Mouse (Mus musculus) CH12.LX (cell line): ENCODE results near the gene Stx1a. TPM values are rescaled to one million over a fixed set of nuclear protein-coding genes. Genes with fewer than 3 reads are reported as not detected.

Experiments used
- DNase-seq: peaks from one replicate; pipeline ENCODE4 v3.0.0-alpha.2; 2013; ENCODE audit errors: extremely low read depth
- H3K27ac ChIP-seq: 2 replicates; pipeline ENCODE4 v1.5.1; 2012; ENCODE audit warnings: low read depth, mild to moderate bottlenecking, control low read depth, moderate library complexity; ENCODE audit not compliant: insufficient read depth
- H3K27me3 ChIP-seq: replicated peaks from 2 replicates; pipeline ENCODE3; 2012; ENCODE audit warnings: inconsistent platforms
- H3K36me3 ChIP-seq, 2 experiments: replicated peaks in 1 of 2; 2 replicates each; pipeline versions ENCODE3 to v1.6.1; 2012; ENCODE audit warnings: inconsistent platforms in 1 of 2, low read length in 1 of 2, mild to moderate bottlenecking in 1 of 2, mixed read lengths in 1 of 2, moderate library complexity in 1 of 2; ENCODE audit not compliant: control insufficient read depth in 1 of 2, insufficient read depth in 1 of 2
- H3K4me1 ChIP-seq, 2 experiments: 2 replicates each; pipeline ENCODE4 v1.6.1; 2012; ENCODE audit warnings: inconsistent platforms in 1 of 2, moderate library complexity in 1 of 2; ENCODE audit not compliant: insufficient read depth in 2 of 2, control insufficient read depth in 1 of 2
- H3K4me2 ChIP-seq: 2 replicates; pipeline ENCODE4 v1.6.1; 2012; ENCODE audit warnings: low read depth, mild to moderate bottlenecking, control low read depth; ENCODE audit not compliant: poor library complexity, insufficient read depth, severe bottlenecking
- H3K4me3 ChIP-seq, 3 experiments: fragments of 150-350 bp in 1 of 3; sonication (generic) in 1 of 3; replicated peaks in 1 of 3; 2 replicates each; pipeline versions ENCODE3 to v1.5.1; 2011 to 2012; ENCODE audit warnings: low read depth in 2 of 3, low read length in 2 of 3, mild to moderate bottlenecking in 2 of 3, moderate library complexity in 2 of 3, control low read depth in 1 of 3, improper control_type of control experiment in 1 of 3, inconsistent platforms in 1 of 3, mixed read lengths in 1 of 3; ENCODE audit not compliant: poor library complexity in 1 of 3
- H3K79me2 ChIP-seq: replicated peaks from 2 replicates; pipeline ENCODE4 v1.6.1; 2012; ENCODE audit warnings: mild to moderate bottlenecking, moderate library complexity; ENCODE audit not compliant: control insufficient read depth, poor library complexity, insufficient read depth, severe bottlenecking; ENCODE audit errors: extremely low read depth
- H3K9ac ChIP-seq: 2 replicates; pipeline ENCODE4 v1.6.1; 2012; ENCODE audit warnings: low read depth, mild to moderate bottlenecking, control low read depth, moderate library complexity; ENCODE audit not compliant: insufficient read depth
- H3K9me3 ChIP-seq: replicated peaks from 2 replicates; pipeline ENCODE3; 2012; ENCODE audit warnings: low read length, inconsistent platforms, mixed read lengths
- BHLHE40 ChIP-seq: IDR thresholded peaks from 2 replicates; pipeline ENCODE4 v1.6.1; 2011; ENCODE audit warnings: mild to moderate bottlenecking, low read depth, low read length, improper control_type of control experiment
- CHD1 ChIP-seq: IDR thresholded peaks from 2 replicates; pipeline ENCODE4 v1.6.1; 2012; ENCODE audit warnings: low read depth, low read length, improper control_type of control experiment, inconsistent platforms
- CHD2 ChIP-seq: IDR thresholded peaks from 2 replicates; pipeline ENCODE4 v1.6.1; 2011; ENCODE audit warnings: low read length, improper control_type of control experiment
- CTCF ChIP-seq, 2 experiments: IDR thresholded peaks in 1 of 2; conservative IDR thresholded peaks in 1 of 2; 2 replicates each; pipeline ENCODE4 v1.5.1; 2011 to 2012; ENCODE audit warnings: low read depth in 2 of 2, low read length in 2 of 2, improper control_type of control experiment in 1 of 2, inconsistent platforms in 1 of 2, mild to moderate bottlenecking in 1 of 2, moderate library complexity in 1 of 2
- ELF1 ChIP-seq: IDR thresholded peaks from 2 replicates; pipeline ENCODE4 v1.6.1; 2014; ENCODE audit warnings: low read depth, mild to moderate bottlenecking, inconsistent platforms, low read length, improper control_type of control experiment
- EP300 ChIP-seq: IDR thresholded peaks from 2 replicates; pipeline ENCODE4 v1.6.1; 2011; ENCODE audit warnings: low read length, improper control_type of control experiment
- HCFC1 ChIP-seq: IDR thresholded peaks from 2 replicates; pipeline ENCODE4 v1.6.1; 2012; ENCODE audit warnings: low read depth, mild to moderate bottlenecking, inconsistent platforms, low read length, improper control_type of control experiment
- IRF4 ChIP-seq: IDR thresholded peaks from 2 replicates; pipeline ENCODE4 v1.6.1; 2014; ENCODE audit warnings: low read depth, mild to moderate bottlenecking, inconsistent platforms, low read length, improper control_type of control experiment
- KAT2A ChIP-seq: IDR thresholded peaks from 2 replicates; pipeline ENCODE4 v1.6.1; 2012; ENCODE audit warnings: low read length, improper control_type of control experiment, inconsistent platforms; ENCODE audit not compliant: insufficient replicate concordance
- MAFK ChIP-seq: IDR thresholded peaks from 2 replicates; pipeline ENCODE4 v1.6.1; 2011; ENCODE audit warnings: low read length, improper control_type of control experiment; ENCODE audit not compliant: insufficient replicate concordance
- MAX ChIP-seq: IDR thresholded peaks from 2 replicates; pipeline ENCODE4 v1.6.1; 2011; ENCODE audit warnings: low read length, improper control_type of control experiment
- MAZ ChIP-seq: IDR thresholded peaks from 2 replicates; pipeline ENCODE4 v1.6.1; 2012; ENCODE audit warnings: low read depth, mild to moderate bottlenecking, inconsistent platforms, low read length, improper control_type of control experiment, moderate library complexity
- MEF2A ChIP-seq: IDR thresholded peaks from 2 replicates; pipeline ENCODE4 v1.6.1; 2014; ENCODE audit warnings: low read depth, mild to moderate bottlenecking, inconsistent platforms, low read length, improper control_type of control experiment, borderline replicate concordance
- MXI1 ChIP-seq: IDR thresholded peaks from 2 replicates; pipeline ENCODE4 v1.6.1; 2011; ENCODE audit warnings: mild to moderate bottlenecking, low read depth, low read length, improper control_type of control experiment
- MYC ChIP-seq: IDR thresholded peaks from 2 replicates; pipeline ENCODE4 v1.6.1; 2011; ENCODE audit warnings: low read depth, mild to moderate bottlenecking, improper control_type of control experiment, low read length
- NRF1 ChIP-seq: IDR thresholded peaks from 2 replicates; pipeline ENCODE4 v1.6.1; 2014; ENCODE audit warnings: low read depth, mild to moderate bottlenecking, inconsistent platforms, low read length, improper control_type of control experiment, moderate library complexity
- POLR2A ChIP-seq: IDR thresholded peaks from 2 replicates; pipeline ENCODE4 v1.6.1; 2011; ENCODE audit warnings: low read depth, mild to moderate bottlenecking, improper control_type of control experiment, low read length
- POLR2AphosphoS2 ChIP-seq: IDR thresholded peaks from 2 replicates; pipeline ENCODE4 v1.6.1; 2011; ENCODE audit warnings: low read depth, low read length, improper control_type of control experiment
- RAD21 ChIP-seq: IDR thresholded peaks from 2 replicates; pipeline ENCODE4 v1.6.1; 2011; ENCODE audit warnings: low read depth, mild to moderate bottlenecking, low read length, improper control_type of control experiment, moderate library complexity
- RCOR1 ChIP-seq: conservative IDR thresholded peaks from 2 replicates; pipeline ENCODE4 v1.6.1; 2012; ENCODE audit warnings: low read depth, mild to moderate bottlenecking, inconsistent platforms, low read length, improper control_type of control experiment
- SIN3A ChIP-seq: IDR thresholded peaks from 2 replicates; pipeline ENCODE4 v1.6.1; 2012; ENCODE audit warnings: low read length, improper control_type of control experiment, inconsistent platforms
- SMC3 ChIP-seq: IDR thresholded peaks from 2 replicates; pipeline ENCODE4 v1.6.1; 2011; ENCODE audit warnings: low read depth, low read length, improper control_type of control experiment
- TBP ChIP-seq: conservative IDR thresholded peaks from 2 replicates; pipeline ENCODE4 v1.6.1; 2011; ENCODE audit warnings: low read depth, low read length, improper control_type of control experiment
- TCF12 ChIP-seq: IDR thresholded peaks from 2 replicates; pipeline ENCODE4 v1.6.1; 2014; ENCODE audit warnings: low read depth, mild to moderate bottlenecking, inconsistent platforms, low read length, improper control_type of control experiment
- UBTF ChIP-seq: IDR thresholded peaks from 2 replicates; pipeline ENCODE4 v1.6.1; 2012; ENCODE audit warnings: low read depth, mild to moderate bottlenecking, inconsistent platforms, low read length, improper control_type of control experiment, moderate library complexity
- ZKSCAN1 ChIP-seq: IDR thresholded peaks from 2 replicates; pipeline ENCODE4 v1.6.1; 2012; ENCODE audit warnings: low read depth, inconsistent platforms, low read length, improper control_type of control experiment, borderline replicate concordance
- ZNF384 ChIP-seq: IDR thresholded peaks from 2 replicates; pipeline ENCODE4 v1.6.1; 2012; ENCODE audit warnings: low read depth, low read length, improper control_type of control experiment, inconsistent platforms
- dilution Hi-C: fragments of 300-500 bp; cut with MboI; formaldehyde crosslinking; loops from 2 replicates; pipeline ENCODE4 v1.14.3; 2020; ENCODE audit warnings: low sequenced_read_pairs; ENCODE audit not compliant: extremely low pct_unique_long_range_greater_than_20kb, extremely low pct_ligation_motif_present
- in situ Hi-C: fragments of 300-500 bp; cut with MboI; formaldehyde crosslinking; loops from 3 replicates; pipeline ENCODE4 v1.14.3; 2019; ENCODE audit warnings: low sequenced_read_pairs, low pct_ligation_motif_present, low pct_unique_long_range_greater_than_20kb, mixed read lengths
- polyA plus RNA-seq: library from polyadenylated mRNA; unstranded; fragments of >175 nt; gene quantifications from 2 replicates; pipeline ENCODE4 v1.2.1, GENCODE M21; 2012; ENCODE audit warnings: low read depth; ENCODE audit not compliant: insufficient read length
- total RNA-seq, 2 experiments: library from RNA; depleted of rRNA; stranded (reverse); fragments of 300-350 nt in 1 of 2; fragments of >200 nt in 1 of 2; gene quantifications; 2 replicates each; pipeline ENCODE4 v1.2.3; 2012 to 2014

Stx1a gene
- total and polyA plus RNA-seq, 3 experiments: 1.1 to 3.0 (median 2.0) TPM

DNA sequence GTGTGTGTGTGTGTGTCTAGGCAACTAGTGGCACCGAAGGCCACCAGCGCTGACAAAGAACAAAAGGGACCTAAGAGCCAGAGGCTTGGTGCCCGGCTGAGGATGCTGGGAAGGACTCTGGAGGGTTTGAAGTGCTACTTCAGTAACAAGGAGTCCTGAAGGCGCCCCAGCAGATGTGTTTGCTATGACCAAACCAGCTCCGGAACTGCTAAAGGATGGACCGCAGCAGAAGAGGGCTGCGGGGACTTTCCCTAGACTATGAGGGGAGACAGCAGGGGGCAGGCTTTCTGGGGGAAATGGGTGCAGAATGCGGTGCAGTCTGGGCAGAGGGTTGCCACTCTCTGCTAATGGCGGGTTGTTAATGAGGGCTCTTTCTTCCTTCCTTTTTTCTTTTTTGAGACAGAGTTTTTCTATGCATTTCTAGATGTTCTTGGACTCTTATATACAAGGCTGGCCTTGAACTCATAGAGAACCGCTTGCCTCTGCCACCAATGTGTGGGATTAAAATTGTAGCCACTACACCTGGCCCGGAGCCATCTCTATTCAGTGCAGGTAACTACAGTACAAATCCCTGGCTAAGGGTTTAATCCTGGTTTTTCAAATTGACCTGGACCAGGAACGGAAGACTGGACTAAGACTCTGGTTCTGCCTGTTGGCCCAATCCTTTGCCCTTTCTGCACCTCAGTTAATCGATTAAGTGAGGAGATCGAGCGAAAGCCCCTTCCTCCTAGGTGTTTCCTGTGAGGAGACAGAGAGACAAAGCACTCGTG lies 15.3 kb upstream of the Stx1a start:
- H3K4me1 ChIP-seq: peaks cover 10 to 30% of the 10 kb centered on the region in 2 experiments
- no peak for TF ChIP-seq ZNF384
- 0 out of 2 replicates have a peak, but pooled peaks have one; percentile 28 for TF ChIP-seq BHLHE40
- TF ChIP-seq CTCF (conservative IDR thresholded peaks at IDR 0.05 in 1 of 2, IDR thresholded peaks at IDR 0.05 in 1 of 2; ENCODE audit: low read depth in 2 of 2, low read length in 2 of 2): peak in 1 of 2 experiments; percentile 53; a peak in 2 of 4 replicates
- TF ChIP-seq IRF4: 0 out of 2 replicates have a peak, but pooled peaks have one; percentile 15
- TF ChIP-seq TCF12: 0 out of 2 replicates have a peak, but pooled peaks have one; percentile 47
- TF ChIP-seq ELF1: peak; percentile 43; the same call in 1 of the 2 replicates
- 0 out of 2 replicates have a peak, but pooled peaks have one; percentile 24 for TF ChIP-seq MEF2A
- TF ChIP-seq RAD21: no peak
- no peak for TF ChIP-seq POLR2A
- TF ChIP-seq CHD2: no peak
- no peak for TF ChIP-seq UBTF
- no peak for TF ChIP-seq MXI1
- TF ChIP-seq, all 38 proteins: peak for 6
- H3K27ac ChIP-seq: peak overlapping the region; percentile 71
- DNase-seq: peak; percentile 64
- dilution Hi-C loops: no loop called here
- peaks cover 2 to 18% of the 10 kb centered on the region in 2 experiments for H3K36me3 ChIP-seq
- peak overlapping the region; percentile 84 for H3K4me2 ChIP-seq
- in situ Hi-C loops: no loop called here
- H3K9me3 ChIP-seq: no peaks in the 10 kb centered on the region
- no peaks in the 10 kb centered on the region; the same call in 1 of the 2 replicates for H3K79me2 ChIP-seq
- H3K27me3 ChIP-seq: peaks cover 27% of the 10 kb centered on the region
- peak overlapping the region; percentile 50 to 65 (median 57) for H3K4me3 ChIP-seq
- H3K9ac ChIP-seq: peak overlapping the region; percentile 74

DNA sequence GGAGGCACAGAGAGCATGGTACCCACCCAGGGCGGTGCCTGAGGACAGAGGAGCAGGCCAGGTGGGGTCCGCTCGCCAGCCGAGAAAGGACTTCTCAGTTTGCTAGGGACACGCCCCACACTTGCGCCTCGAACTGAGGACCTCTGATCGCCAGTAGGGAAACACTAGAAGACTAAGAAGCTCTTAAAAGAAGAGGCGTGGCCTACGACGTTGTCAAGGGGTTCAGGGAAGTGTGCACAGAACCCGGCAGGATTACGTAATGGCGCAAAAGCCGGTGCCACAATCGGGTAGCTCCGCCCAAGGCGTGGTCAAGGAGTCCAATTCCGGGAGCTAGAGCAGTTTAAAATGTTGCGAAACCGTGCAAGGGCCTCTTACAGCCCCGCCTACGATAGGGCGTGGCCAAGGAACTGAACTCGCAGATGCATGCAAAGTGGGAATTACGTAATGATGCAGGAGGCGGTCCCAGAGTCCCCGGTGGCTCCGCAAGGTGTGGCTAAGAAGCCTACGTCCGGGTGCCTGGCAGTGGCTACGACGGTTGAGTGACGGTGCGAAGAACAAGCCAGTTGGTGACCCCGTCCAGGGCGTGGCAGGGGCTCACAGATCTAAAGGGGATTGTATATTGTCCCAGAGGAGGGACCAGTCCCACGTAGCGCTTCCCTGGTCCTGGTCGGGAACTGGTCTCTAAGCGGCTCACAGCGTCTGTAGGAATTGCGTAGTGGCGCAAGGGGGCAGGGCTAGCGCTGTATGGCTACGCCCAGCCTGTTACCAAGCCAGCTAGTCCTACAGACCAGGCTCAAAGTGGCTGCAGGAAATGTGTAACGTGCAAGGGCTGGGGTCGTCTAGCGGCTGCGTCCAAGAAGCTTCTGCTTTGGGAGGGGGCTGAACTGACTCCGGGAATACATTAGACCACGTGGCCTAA lies 14.4 kb upstream of the Stx1a start, which contains the start of gene Abhd11:
TSS of gene Abhd11 (plus strand) at position 482 of the 919 bp plus-strand sequence.
- H3K4me2 ChIP-seq: peak within 1 kb of the TSS; percentile 84
- DNase-seq: peak; percentile 100
- H3K9me3 ChIP-seq: no peaks in the 10 kb centered on the region
- dilution Hi-C loops (no loop called here), in situ Hi-C loops (no loop called here)
- no peaks in the 10 kb centered on the region; the same call in 1 of the 2 replicates for H3K79me2 ChIP-seq
- H3K27ac ChIP-seq: peak within 1 kb of the TSS; percentile 86
- peaks cover 10 to 31% of the 10 kb centered on the region in 2 experiments for H3K4me1 ChIP-seq
- peaks cover 24% of the 10 kb centered on the region for H3K27me3 ChIP-seq
- peaks cover 2 to 18% of the 10 kb centered on the region in 2 experiments for H3K36me3 ChIP-seq
- H3K4me3 ChIP-seq: peak within 1 kb of the TSS; percentile 66 to 73 (median 67)
- H3K9ac ChIP-seq: peak within 1 kb of the TSS; percentile 82
- TF ChIP-seq HCFC1 (peak; percentile 63), SIN3A (peak; percentile 54), RCOR1 (no peak), CHD1 (no peak), MAFK (no peak), MAZ (0 out of 2 replicates have a peak, but pooled peaks have one; percentile 33), POLR2A (peak; percentile 77), CTCF (conservative IDR thresholded peaks at IDR 0.05 in 1 of 2, IDR thresholded peaks at IDR 0.05 in 1 of 2; ENCODE audit: low read depth in 2 of 2, low read length in 2 of 2) (no peak), TCF12 (peak; percentile 5; the same call in 1 of the 2 replicates), UBTF (no peak), TBP (peak; percentile 60; the same call in 1 of the 2 replicates), POLR2AphosphoS2 (0 out of 2 replicates have a peak, but pooled peaks have one; percentile 43), MAX (peak; percentile 75), SMC3 (no peak), RAD21 (no peak), EP300 (no peak), NRF1 (0 out of 2 replicates have a peak, but pooled peaks have one; percentile 27), KAT2A (no peak), ELF1 (peak; percentile 91), ZKSCAN1 (no peak), MYC (peak; percentile 66; the same call in 1 of the 2 replicates)
